Mouse (Mus musculus) bone marrow, adult 2 months (tissue): ENCODE data around the gene Tsen54.
A peak's percentile ranks its signal among the peaks of the same experiment; 100 is the strongest.

Source experiments
- CTCF ChIP-seq: fragments of 200-500 bp; IDR thresholded peaks from 2 replicates; pipeline ENCODE4 v1.5.1; 2011; ENCODE audit warnings: low read length, control low read depth; ENCODE audit not compliant: control insufficient read depth, insufficient read depth
- POLR2A ChIP-seq: fragments of 200-500 bp; IDR thresholded peaks from 2 replicates; pipeline ENCODE4 v1.6.1; 2011; ENCODE audit warnings: low read depth, mild to moderate bottlenecking, control low read depth, low read length, borderline replicate concordance; ENCODE audit not compliant: control insufficient read depth

DNA sequence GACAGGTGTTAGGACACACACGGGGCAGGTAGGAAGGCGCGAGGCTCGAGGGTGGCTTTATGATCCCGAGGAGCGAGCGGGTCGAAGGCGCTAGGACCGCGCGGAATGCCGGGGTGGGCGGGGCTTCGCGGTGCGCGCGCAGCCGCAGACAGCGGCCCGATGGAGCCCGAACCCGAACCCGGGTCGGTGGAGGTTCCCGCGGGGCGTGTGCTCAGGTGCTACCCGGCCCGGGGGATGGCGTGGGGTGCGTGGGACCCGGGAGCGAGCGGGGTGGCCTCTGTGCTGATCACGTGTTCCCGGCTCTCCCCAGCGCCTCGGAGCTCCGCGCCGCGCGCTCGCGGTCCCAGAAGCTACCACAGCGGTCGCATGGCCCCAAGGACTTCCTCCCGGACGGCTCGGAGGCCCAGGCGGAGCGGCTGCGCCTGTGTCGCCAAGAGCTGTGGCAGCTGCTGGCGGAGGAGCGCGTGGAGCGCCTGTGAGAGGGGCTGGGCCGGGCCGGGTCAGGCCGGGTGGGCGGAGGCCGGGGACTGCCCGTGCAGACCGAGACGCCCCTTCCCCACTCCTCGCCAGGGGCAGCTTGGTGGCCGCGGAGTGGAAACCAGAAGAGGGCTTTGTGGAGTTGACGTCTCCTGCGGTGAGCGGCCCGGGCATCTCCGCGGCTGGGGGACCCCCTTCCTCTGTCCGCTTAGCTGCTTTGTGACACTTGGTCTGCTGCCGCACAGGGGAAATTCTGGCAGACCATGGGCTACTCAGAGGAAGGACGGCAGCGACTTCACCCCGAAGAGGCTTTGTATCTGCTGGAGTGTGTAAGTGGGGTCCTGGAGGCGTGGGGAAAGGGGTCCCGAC lies at the start of gene Tsen54:
- TF ChIP-seq CTCF (no peak), POLR2A (peak; percentile 57; the same call in 1 of the 2 replicates)
